Mouse (Mus musculus): ENCODE data around the gene Scaper. TPM values are rescaled to one million over a fixed set of nuclear protein-coding genes. Genes with fewer than 3 reads are reported as not detected.

Scaper gene
- total and polyA plus RNA-seq, 3 experiments = 2.9 to 12.3 (median 10.9) TPM

DNA sequence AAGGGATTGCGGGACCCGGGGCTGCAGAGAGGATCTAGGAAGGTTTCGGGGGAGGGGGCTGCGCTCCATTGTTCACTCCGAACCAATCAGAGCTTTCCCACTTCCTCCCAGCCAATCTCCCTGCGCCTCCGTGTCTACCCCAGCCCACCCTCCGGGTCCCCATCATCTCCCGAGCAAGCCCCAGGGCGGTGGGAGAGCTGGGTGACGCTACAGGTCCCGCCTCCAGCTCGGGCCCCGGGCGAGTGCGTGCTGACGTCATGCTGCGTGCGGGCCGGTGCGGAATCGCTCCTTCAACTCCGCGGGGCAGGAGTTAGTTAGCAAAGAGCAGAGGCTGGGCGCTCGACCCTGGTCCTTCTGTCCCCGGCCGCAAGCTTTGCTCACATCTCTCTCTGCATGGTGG lies 397.0 kb downstream of the Scaper start:
- peak; percentile 36 for DNase-seq

DNA sequence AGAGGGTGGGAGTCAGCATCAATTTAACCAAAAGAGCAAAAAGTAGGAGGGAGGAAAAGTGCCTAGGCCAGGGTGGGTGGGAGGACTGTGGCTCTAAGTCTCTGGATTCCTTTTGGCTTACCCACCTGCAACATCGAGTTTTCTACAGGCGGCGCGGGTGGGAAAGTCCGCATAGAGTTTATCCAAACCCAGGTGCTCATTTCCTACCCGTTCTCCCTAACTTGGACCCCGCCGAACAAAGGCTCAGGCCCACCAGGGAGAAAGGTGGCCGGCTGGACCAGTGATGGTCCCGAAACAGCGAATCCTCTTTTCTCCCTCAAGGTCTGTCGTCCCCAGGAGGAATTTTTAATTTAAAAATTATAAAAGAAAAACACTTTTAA lies 397.5 kb downstream of the Scaper start:
- DNase-seq = peak; percentile 7

DNA sequence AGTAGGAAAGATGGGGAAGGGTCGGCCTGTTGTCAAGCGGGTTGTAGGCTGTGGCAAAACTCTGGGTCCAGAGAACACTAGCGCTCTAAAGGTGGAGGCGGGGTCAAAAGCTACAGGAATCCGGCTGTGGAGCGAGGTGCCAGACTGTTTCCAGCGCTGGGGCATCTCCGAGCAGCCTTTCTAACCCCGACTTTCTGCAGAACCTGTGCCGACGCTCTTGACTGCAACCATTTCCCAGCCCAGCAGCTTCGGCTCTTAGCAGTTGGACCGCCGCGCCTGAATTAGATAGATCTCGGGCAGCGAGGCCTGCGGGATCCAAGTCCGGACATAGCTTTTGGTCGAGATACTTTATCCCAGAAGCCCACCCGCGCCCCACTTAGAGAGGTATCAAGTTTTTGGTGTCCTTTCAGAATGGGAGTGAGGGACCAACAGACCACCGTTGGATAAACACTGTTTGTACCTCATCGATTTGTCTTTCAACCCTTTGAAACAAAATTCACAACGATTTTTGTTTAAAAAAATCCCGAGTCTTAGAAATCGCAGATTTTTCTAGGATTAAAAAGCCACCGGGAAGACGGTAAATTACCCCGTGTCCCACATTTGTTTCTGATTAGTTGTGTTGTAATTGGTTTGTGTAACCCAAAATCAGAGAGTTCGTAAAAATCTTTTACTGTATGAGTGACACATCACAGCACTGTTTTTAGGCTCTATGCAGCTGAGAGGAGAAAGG lies 398.1 kb downstream of the Scaper start:
- no peak for DNase-seq

DNA sequence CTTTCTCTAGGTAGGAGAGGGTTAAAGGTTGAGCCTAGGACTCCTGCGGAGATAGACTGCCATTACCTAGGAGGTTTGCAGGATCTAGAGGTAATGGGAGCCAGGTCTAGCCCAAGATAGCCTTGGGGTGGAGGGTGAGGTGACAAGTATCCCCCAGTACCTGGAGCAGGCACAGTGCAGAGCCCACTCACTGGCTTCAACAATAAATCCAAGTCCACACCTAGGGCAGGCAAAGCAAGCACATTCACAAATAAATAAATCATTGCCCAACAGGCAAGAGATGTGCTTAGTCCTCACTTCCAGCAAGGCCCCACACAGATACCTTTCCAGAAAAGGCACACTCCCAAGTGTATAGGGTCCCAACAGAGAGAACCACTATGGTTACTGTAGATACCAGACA lies 398.9 kb downstream of the Scaper start:
- DNase-seq = no peak

DNA sequence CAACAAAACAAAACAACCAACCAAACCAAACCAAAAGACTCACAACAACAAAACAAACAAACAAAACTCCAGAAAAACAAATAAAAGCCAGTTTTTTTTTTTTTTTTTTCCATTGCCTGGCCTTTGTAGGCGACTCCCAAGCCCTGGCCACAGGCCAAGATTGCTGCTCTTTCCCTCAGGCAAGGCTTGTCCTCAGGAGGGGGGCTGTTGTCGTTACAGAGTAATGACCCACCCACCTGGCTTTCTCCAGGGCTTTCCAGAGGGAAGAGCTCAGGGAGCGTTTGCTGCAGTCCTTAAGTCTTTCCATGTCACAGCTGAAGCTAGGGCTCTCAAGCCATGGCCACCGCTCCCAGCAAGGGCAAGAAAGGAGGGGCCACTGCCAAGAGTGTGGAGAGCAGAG lies 399.5 kb downstream of the Scaper start, which contains the start of gene Isl2:
Isl2 (plus strand) TSS at position 296 of the 400 bp plus-strand sequence.
- DNase-seq = no peak

DNA sequence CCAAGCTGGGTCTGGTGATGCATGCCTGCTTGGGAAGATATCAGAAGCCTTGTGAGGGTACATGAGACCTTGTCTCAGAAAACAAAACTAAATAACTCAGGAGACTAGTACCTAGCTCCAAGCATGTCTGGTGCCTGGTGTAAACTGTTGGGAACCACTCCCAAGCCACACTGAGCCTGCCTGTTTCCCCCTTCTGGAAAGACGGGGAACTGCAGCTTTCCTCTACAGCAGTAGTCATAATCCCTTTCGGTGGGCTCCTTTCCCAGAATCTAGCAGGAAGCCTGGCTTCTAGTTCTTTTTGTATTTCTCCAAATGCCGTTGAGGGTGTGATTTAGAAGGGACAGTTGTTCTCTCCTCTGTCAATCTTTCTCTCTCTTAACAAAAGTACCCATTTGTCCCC lies 402.0 kb downstream of the Scaper start:
- peak; percentile 37 for DNase-seq

DNA sequence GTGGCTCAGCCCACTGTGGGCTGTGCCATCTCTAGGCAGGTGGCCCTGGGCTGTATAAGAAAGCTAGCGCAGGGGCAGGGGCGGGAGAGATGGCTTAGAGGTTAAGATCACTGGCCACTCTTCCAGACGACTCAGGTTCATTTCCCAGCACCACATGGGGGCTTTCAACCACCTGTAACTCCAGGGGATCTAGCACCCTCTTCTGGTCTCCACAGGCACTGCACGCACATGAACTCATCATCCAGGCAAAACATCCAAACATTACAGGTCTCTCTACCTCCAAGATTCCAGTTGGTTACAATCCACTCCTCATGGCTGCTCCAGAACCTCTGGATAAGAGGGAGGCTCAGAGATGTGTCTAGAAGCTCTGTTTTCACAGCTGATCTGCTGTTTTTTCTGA lies 412.2 kb downstream of the Scaper start:
- DNase-seq = no peak

DNA sequence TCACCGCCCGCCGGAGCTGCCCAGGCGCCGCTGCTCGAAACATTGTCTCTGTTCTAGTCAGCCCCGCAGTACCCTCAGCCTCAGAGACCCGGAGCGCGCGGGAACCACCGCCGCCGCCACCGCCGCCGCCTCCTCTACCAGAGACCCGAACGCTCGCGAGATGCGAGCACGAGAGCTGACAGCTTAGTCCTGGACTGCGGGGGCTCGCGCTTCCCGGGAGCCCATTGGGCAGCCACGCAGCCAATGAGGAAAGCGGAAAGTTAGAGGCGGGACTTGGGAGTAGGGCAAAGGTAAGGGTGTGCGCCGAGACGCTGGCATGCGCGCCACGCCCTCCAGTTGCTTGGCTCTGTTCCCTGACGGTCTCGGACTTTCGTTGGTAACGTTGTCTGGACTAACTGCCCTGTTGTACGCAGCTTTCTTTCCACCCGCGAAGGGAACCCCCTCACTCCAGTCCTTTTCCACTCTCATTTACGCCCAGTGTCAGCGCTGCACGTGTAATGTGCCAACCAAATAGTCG lies 425.8 kb downstream of the Scaper start, which contains the start of gene Etfa:
Etfa (minus strand) TSS at position 217 of the 517 bp plus-strand sequence.
- DNase-seq = peak; percentile 98

DNA sequence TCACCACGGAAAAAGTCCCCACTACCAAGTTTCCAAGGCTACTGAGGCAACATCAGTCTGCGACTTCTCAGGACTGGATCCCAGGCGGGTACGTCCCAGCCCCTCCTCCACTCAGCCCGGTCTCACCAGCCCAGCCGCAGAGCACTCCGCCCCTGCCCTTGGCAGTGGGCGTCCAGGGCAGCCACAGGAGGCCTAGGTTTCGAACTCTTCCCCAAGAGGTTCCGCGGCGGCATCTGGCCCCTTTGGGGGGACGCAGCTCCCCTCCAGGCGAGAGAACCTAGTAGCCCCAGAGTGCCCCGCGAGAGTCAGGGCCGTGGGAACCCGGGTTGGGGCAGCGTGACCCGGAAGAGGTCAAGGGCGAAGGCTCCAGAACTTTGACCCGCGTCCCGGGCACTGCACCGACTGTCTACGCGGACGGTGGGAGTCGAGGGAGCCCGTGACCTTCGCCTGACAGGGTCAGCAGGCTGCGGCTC lies 426.4 kb downstream of the Scaper start:
- DNase-seq = peak; percentile 84

DNA sequence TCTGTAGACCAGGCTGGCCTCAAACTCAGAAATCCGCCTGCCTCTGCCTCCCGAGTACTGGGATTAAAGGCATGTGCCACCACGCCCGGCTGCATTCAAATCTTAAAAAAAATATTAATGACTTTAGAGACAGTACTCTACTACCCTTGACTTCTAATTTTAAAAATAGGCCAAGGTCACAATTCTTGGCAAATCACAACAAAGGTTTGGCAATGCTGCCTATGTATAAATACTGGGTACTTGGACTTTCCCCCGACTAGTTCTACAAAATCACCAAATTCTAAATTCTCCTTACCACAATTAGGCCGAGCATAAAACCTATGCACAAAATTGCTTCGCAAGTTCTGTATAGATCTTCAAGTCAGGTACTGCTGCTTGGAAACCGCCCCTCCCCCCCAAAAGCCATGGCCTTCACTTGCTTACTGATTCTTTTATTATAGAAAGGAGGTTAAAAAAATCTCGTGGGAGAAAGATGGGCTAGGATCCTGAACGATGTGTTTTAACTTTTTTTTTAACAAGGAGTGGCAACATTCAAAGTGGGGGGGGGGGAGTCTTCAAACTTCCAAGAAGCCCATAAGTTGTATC lies 427.2 kb downstream of the Scaper start:
- DNase-seq = peak; percentile 49

DNA sequence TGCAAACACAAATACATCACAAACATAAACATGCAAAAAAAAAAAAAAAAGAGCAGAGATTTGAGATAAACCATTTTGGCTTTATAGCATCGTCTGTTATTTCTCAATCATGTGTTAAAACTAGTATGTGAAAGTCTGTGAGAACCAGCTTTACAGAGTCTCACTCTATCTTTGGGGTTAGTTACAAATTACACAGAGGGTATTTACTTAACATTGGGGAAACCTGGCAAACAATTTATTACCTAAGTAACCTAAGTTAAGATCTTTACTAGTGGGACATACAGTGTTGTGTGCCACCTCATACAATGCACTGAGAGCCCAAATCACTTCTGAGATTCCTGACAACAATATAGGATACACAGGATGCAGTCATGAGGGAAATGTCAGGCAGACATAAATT lies 428.2 kb downstream of the Scaper start:
- DNase-seq = no peak

DNA sequence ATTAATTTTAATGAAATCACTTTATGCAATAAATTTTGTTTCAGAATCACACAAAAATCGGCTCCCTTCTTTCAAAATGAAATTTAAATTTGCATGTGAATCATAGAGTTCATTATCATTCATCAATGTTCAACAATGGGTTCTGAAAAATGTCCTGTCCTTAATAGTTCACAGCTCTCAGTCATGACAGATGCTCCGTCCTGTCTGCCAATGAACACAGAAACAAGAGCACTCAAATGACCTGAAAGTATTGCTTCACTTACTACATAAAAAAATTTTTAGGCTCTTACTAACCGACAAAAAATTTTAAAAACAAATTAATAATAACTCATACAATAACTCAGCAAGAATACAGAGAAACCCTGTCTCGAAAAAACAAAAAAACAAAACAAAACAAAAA lies 429.2 kb downstream of the Scaper start:
- no peak for DNase-seq

DNA sequence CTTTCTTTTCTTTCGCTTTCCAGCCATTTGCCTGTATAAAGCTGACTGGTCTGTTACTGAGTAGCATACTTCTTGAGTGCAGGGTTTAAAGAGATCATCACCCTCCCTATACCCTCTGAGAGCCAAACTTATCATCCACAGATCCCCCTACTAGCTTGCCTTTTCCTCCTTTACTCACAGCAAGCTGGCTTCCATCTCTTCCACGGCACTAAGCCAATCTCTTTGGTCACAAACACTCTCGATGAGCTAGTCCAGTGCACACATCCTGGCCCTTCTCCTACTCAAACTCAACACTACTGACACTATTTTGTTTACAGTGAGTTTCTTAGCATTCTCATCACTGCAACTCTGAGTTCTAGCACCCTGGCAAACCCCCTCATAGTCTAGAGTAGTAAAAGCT lies 430.0 kb downstream of the Scaper start:
- no peak for DNase-seq

Other genes with a start within 250 kb of the Scaper start
- gene 4930563M21Rik, start 72.4 kb upstream of the Scaper start, total RNA-seq (2021) = not detected
- not detected in 2 replicates for gene 4930563M21Rik, start 72.4 kb upstream of the Scaper start, polyA plus RNA-seq (2012; rRNA removed)
- gene Rcn2, start 103.7 kb upstream of the Scaper start, total RNA-seq (2021) = 10 to 100 TPM; 26.0 to 47.8 TPM
- gene Rcn2, start 103.7 kb upstream of the Scaper start, polyA plus RNA-seq (2012; rRNA removed) = 129 and 145 TPM in 2 replicates
- 1 to 10 TPM; 1.2 to 2.1 TPM for gene Pstpip1, start 151.8 kb upstream of the Scaper start, total RNA-seq (2021)
- gene Pstpip1, start 151.8 kb upstream of the Scaper start, polyA plus RNA-seq (2012; rRNA removed) = 2.0 and 3.1 TPM in 2 replicates
- 100 to 1,000 TPM in 1 of 2 experiments, 10 to 100 TPM in 1; 80.4 to 133 TPM for gene Tspan3, start 227.4 kb upstream of the Scaper start, total RNA-seq (2021)
- gene Tspan3, start 227.4 kb upstream of the Scaper start, polyA plus RNA-seq (2012; rRNA removed) = 158 and 160 TPM in 2 replicates

Measured in adrenal gland, adult 2 months (tissue).